ENCODE assay signal across 8 mouse cellular contexts in the genomic region with DNA sequence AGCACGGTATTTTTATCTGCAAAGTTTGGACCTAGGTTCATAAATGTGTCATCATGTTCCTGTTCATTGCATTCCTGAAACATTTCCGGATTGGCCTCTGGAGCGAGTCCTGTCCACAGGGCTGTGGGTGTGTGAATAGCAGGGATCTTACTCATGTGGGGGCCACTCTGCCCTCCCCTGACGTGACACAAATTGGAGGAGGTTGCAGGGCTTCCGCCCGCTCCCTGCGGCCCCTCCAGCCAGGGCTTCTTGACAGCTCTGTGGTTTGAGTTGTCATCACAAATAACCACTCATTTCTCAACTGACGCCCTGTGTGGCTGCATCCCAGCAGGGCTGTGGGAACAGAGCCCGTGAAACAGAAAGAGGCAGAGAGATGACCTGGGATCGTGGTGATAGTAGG.
DNase-seq lines count a peak whose midpoint lies in the region; ATAC-seq and TF ChIP-seq lines count a peak whose summit lies in the region.

No protein-coding gene starts in this region.

- H3K27me3 ChIP-seq in midbrain, embryonic 10.5 days (ENCODE audit: low read depth, poor library complexity, severe bottlenecking): peaks cover 10% of the 10 kb centered on the region; the same call in 1 of the 2 replicates
- H3K27me3 ChIP-seq in midbrain, embryonic 16.5 days (ENCODE audit: control insufficient read depth, insufficient read depth, low read depth, low read length): no peaks in the 10 kb centered on the region
- peaks cover 6% of the 10 kb centered on the region; the same call in 1 of the 2 replicates for H3K27me3 ChIP-seq in hindbrain, embryonic 10.5 days (ENCODE audit: insufficient read depth, poor library complexity, severe bottlenecking)

- no peak overlapping the region for H3K4me3 ChIP-seq in lung, adult 2 months (replicated peaks; ENCODE audit: extremely low read depth, low read depth, low read length)
- H3K4me3 ChIP-seq in midbrain, embryonic 10.5 days: no peak overlapping the region
- no peak overlapping the region for H3K4me3 ChIP-seq in midbrain, embryonic 16.5 days (ENCODE audit: low read depth, low read length)
- H3K4me3 ChIP-seq in hindbrain, embryonic 10.5 days: no peak overlapping the region

- TF ChIP-seq POLR2A in lung, adult 2 months (IDR thresholded peaks at IDR 0.05; ENCODE audit: borderline replicate concordance, extremely low read depth, low read depth, low read length): no peak

- peak; percentile 95 for ATAC-seq in megakaryocyte, adult 5-6 weeks (ENCODE audit: poor library complexity, severe bottlenecking)
- no peak for ATAC-seq in midbrain, embryonic 16.5 days

- H3K9ac ChIP-seq in midbrain, embryonic 16.5 days (ENCODE audit: low read depth, low read length): no peak overlapping the region

- no peaks in the 10 kb centered on the region for H3K9me3 ChIP-seq in midbrain, embryonic 10.5 days (replicated peaks)
- no peaks in the 10 kb centered on the region for H3K9me3 ChIP-seq in midbrain, embryonic 16.5 days (replicated peaks; ENCODE audit: control insufficient read depth, low read length, poor library complexity, severe bottlenecking)
- no peaks in the 10 kb centered on the region for H3K9me3 ChIP-seq in hindbrain, embryonic 10.5 days

- peak; percentile 24 to 38 for DNase-seq in lung, adult 18-20 months
- no peak for DNase-seq in lung, adult 2 months
- peak; percentile 18 for DNase-seq in gastrocnemius, postnatal 14 days
- DNase-seq in kidney, postnatal 10 days: peak; percentile 27
- DNase-seq in midbrain, embryonic 10.5 days (ENCODE audit: low spot score): no peak
- DNase-seq in hindbrain, embryonic 10.5 days (ENCODE audit: low spot score): no peak

- intact Hi-C loops in gastrocnemius, postnatal 14 days (cut with DNase I; ENCODE audit: low total_unique reads): no loop called here

- H3K36me3 ChIP-seq in midbrain, embryonic 10.5 days: no peaks in the 10 kb centered on the region
- H3K36me3 ChIP-seq in midbrain, embryonic 16.5 days (ENCODE audit: control insufficient read depth, insufficient read depth, low read length): no peaks in the 10 kb centered on the region
- no peaks in the 10 kb centered on the region for H3K36me3 ChIP-seq in hindbrain, embryonic 10.5 days

- H3K27ac ChIP-seq in midbrain, embryonic 10.5 days (replicated peaks): no peak overlapping the region
- no peak overlapping the region for H3K27ac ChIP-seq in midbrain, embryonic 16.5 days (ENCODE audit: low read length)
- H3K27ac ChIP-seq in hindbrain, embryonic 10.5 days: no peak overlapping the region

- H3K4me1 ChIP-seq in lung, adult 2 months (ENCODE audit: control insufficient read depth, insufficient read depth, low read length): no peaks in the 10 kb centered on the region
- H3K4me1 ChIP-seq in midbrain, embryonic 10.5 days: peaks cover 10% of the 10 kb centered on the region; the same call in 1 of the 2 replicates
- H3K4me1 ChIP-seq in midbrain, embryonic 16.5 days (ENCODE audit: control insufficient read depth, insufficient read depth, low read length): no peaks in the 10 kb centered on the region
- peaks cover 5% of the 10 kb centered on the region; the same call in 1 of the 2 replicates for H3K4me1 ChIP-seq in hindbrain, embryonic 10.5 days (replicated peaks)

- H3K4me2 ChIP-seq in midbrain, embryonic 16.5 days (ENCODE audit: low read length): no peak overlapping the region

- WGBS in lung, adult 2 months: 43% methylated on average over 10 of the region's 10 CpGs
- WGBS in midbrain, embryonic 10.5 days: 88% methylated on average over 10 of the region's 10 CpGs
- 80% methylated on average over 10 of the region's 10 CpGs for WGBS in midbrain, embryonic 16.5 days
- WGBS in hindbrain, embryonic 10.5 days: 79% methylated on average over 10 of the region's 10 CpGs

- no peak for TF ChIP-seq CTCF in lung, adult 2 months (IDR thresholded peaks at IDR 0.05; ENCODE audit: insufficient read depth, low read length)

Comparison
In these comparisons a context has a peak if more than half of its experiments do, and no peak if none do; other contexts are left out.
1. DNase-seq: peak in lung, adult 18-20 months (2 of 2), gastrocnemius, postnatal 14 days (single experiment) and kidney, postnatal 10 days (single experiment); none in lung, adult 2 months (single experiment), midbrain, embryonic 10.5 days (single experiment) and hindbrain, embryonic 10.5 days (single experiment).